Mouse (Mus musculus) embryonic facial prominence, embryonic 10.5 days (tissue): ENCODE measurements around the gene Tmem145. TPM values are rescaled to one million over a fixed set of nuclear protein-coding genes. Genes with fewer than 3 reads are reported as not detected.
"Not testable (repeated sequence)": the region's sequence is repeated elsewhere in the genome, so short reads cannot be mapped to it uniquely, and the experiment has no call there.

Experiments used
- DNase-seq: peaks from one replicate; pipeline ENCODE4 v3.0.0-alpha.2; 2017; ENCODE audit warnings: low spot score
- H3K27ac ChIP-seq: fragments of 300-500 bp; sonication (generic); replicated peaks from 2 replicates; pipeline ENCODE4 v1.5.1; 2016; ENCODE audit warnings: mild to moderate bottlenecking
- H3K27me3 ChIP-seq: fragments of 300-500 bp; sonication (generic); replicated peaks from 2 replicates; pipeline ENCODE4 v1.6.1; 2016; ENCODE audit warnings: low read depth, mild to moderate bottlenecking; ENCODE audit not compliant: poor library complexity, severe bottlenecking
- H3K36me3 ChIP-seq: fragments of 300-500 bp; sonication (generic); replicated peaks from 2 replicates; pipeline ENCODE4 v1.6.1; 2016; ENCODE audit warnings: mild to moderate bottlenecking, moderate library complexity
- H3K4me1 ChIP-seq: fragments of 300-500 bp; sonication (generic); 2 replicates; pipeline ENCODE4 v1.6.1; 2016
- H3K4me3 ChIP-seq: fragments of 300-500 bp; sonication (generic); 2 replicates; pipeline ENCODE4 v1.5.1; 2016; ENCODE audit warnings: mild to moderate bottlenecking, moderate library complexity
- H3K9me3 ChIP-seq: fragments of 300-500 bp; sonication (generic); 2 replicates; pipeline ENCODE4 v1.6.1; 2016; ENCODE audit warnings: mild to moderate bottlenecking
- WGBS: fragments of 180-500 bp; shearing (Covaris S2); methylation state at CpG from one replicate; pipeline ENCODE4 v1.1.7; 2016; 5-methylcytosine and 5-hydroxymethylcytosine counted together
- polyA plus RNA-seq: library from polyadenylated mRNA; unstranded; fragments of >200 nt; fragmentation: Nextera tagmentation; extraction: Ambion mirVana; gene quantifications from 2 replicates; pipeline ENCODE4 v1.2.1, GENCODE M21; 2016

Tmem145 gene
- polyA plus RNA-seq, 1 experiment from 2014 or later, result 1.0 TPM

GRCm38 (mm10) chr7:25317446-25317999 lies 11.6 kb downstream of the Tmem145 start:
- no peak for DNase-seq
- H3K27me3 ChIP-seq, result peaks cover 37% of the 10 kb centered on the region
- peak overlapping the region; percentile 78 for H3K4me3 ChIP-seq
- H3K36me3 ChIP-seq, result peaks cover 12% of the 10 kb centered on the region; the same call in 1 of the 2 replicates
- peaks cover 56% of the 10 kb centered on the region for H3K4me1 ChIP-seq
- H3K9me3 ChIP-seq, result no peaks in the 10 kb centered on the region
- 18% methylated on average over 21 of the region's 21 CpGs for WGBS
- H3K27ac ChIP-seq, result peak overlapping the region; percentile 91

DNA sequence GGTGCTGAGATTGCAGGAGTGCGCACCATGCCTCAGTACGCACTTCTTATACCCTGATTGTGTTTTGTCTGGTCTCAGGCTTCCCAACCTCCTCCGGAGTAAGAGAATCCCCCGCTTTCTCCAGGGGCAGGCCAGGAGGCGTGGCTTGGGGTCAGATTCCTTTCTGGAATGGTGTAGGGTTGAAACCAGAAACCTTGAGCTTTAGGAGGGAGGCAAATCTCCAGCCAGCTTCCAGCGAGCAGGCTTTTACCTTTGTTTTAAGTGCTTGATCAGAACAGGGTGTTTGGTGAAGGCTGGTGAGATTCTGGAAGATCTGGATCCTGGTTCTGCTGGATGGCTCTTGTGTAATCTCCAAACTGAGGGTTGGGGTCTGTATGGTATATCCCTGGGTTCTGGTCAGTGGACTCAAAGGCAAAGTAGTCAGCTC lies 16.2 kb downstream of the Tmem145 start:
- WGBS, result 1% methylated on average over 6 of the region's 6 CpGs
- H3K36me3 ChIP-seq, result peaks cover 36% of the 10 kb centered on the region
- no peaks in the 10 kb centered on the region for H3K27me3 ChIP-seq
- peak overlapping the region; percentile 91 for H3K27ac ChIP-seq
- H3K4me1 ChIP-seq, result peaks cover 44% of the 10 kb centered on the region
- DNase-seq, result peak; percentile 90
- 0 out of 2 replicates have a peak, but pooled peaks cover 3% of the 10 kb centered on the region for H3K9me3 ChIP-seq
- H3K4me3 ChIP-seq, result peak overlapping the region; percentile 45

DNA sequence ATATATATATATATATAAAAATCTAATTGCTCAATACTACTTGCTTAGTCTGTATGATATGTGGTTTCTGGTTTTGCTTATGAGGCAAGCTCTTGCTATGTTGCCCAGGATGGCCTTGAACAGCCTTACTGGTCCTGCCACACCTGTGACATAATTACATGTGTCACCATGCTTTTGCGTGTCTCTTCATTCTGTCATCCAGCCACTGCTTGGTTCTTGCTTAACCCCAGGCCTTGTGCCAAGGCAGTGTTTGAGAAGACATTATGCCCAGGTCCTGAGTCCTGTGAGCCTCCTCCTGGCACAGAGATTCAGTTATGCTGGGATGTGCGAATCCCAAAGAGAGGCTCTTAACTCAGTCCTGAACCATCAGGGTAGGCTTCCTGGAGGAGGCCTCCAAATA lies 17.3 kb downstream of the Tmem145 start:
- Histone ChIP-seq H3K4me3 (0 out of 2 replicates have a peak overlapping the region, but pooled peaks have one; percentile 0), H3K9me3 (0 out of 2 replicates have a peak, but pooled peaks cover 3% of the 10 kb centered on the region), H3K27me3 (no peaks in the 10 kb centered on the region), H3K4me1 (peaks cover 36% of the 10 kb centered on the region), H3K27ac (peak overlapping the region; percentile 41; the same call in 1 of the 2 replicates), H3K36me3 (peaks cover 47% of the 10 kb centered on the region)
- no peak for DNase-seq
- 88% methylated on average over 2 of the region's 2 CpGs for WGBS

DNA sequence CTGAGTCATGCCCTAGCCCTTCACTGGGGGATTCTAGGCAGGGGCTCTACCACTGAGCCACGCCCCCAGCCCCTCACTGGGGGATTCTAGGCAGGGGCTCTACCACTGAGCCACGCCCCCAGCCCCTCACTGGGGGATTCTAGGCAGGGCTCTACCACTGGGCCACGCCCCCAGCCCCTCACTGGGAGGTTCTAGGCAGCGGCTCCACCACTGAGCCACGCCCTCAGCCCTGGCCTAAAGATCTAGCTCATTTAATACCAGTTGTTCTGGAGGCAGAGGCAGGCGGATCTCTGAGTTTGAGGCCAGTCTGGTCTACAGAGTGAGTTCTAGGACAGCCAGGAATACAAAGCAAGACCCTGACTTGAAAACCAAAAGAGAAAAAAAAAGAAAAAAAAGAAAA lies 19.5 kb downstream of the Tmem145 start:
- H3K27me3 ChIP-seq, H3K4me3 ChIP-seq, DNase-seq, H3K27ac ChIP-seq, H3K9me3 ChIP-seq: not testable (repeated sequence)
- peaks cover 32% of the 10 kb centered on the region for H3K4me1 ChIP-seq
- peaks cover 59% of the 10 kb centered on the region for H3K36me3 ChIP-seq
- 89% methylated on average over 6 of the region's 6 CpGs for WGBS

DNA sequence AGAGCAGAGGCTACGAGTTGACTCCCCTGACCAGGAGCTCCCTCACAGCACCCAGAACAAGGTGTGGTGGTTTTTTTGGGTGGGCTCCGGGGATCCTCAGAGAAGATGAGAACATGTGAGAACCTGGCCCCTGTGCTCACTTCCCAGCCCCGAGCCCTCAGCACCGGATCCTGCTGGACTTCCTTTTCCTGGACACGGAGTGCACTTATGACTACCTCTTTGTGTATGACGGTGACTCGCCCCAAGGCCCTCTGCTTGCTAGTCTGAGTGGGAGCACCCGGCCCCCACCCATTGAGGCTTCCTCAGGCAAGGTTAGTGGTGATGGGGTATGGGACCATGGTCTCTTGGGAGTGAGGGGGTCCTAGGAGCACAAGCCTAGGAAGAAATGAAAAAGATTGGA lies 20.3 kb downstream of the Tmem145 start:
- 66% methylated on average over 8 of the region's 8 CpGs for WGBS
- no peak overlapping the region for H3K4me3 ChIP-seq
- H3K36me3 ChIP-seq, result peaks cover 65% of the 10 kb centered on the region
- H3K4me1 ChIP-seq, result peaks cover 29% of the 10 kb centered on the region
- no peaks in the 10 kb centered on the region for H3K27me3 ChIP-seq
- DNase-seq, result no peak
- no peak overlapping the region; the same call in 1 of the 2 replicates for H3K27ac ChIP-seq
- H3K9me3 ChIP-seq, result 0 out of 2 replicates have a peak, but pooled peaks cover 3% of the 10 kb centered on the region

DNA sequence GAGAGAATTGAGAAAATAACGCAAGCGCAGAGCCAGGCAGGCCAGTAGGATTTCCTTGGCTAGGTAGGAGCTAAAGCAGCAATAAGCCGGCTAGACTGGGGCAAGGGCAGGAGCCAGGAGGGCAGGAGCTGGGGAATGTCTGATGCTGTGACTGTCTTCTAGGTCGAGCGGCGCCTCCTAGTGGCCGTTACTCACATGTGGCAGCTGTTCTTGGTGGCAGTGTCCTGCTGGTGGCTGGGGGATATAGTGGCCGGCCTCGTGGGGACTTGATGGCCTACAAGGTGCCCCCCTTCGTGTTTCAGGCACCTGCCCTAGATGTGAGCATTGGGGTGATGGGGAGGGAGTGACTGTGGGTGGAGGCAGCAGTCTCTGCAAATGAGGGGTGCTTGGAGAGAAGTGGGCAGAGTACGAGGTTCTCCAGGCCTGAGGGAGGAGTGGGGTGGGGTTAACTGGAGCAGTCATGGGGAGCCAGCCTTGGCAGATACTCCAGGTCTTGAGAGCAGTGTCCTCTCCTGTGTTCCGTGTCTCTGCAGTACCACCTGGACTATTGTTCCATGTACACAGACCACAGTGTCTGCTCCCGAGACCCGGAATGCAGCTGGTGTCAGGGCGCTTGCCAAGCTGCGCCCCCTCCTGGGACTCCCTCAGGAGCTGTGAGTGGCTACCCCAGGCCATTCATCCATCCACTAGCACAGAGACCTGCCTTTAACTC lies 27.8 kb downstream of the Tmem145 start:
- WGBS, result 41% methylated on average over 16 of the region's 16 CpGs
- H3K4me3 ChIP-seq, result 0 out of 2 replicates have a peak overlapping the region, but pooled peaks have one; percentile 16
- 0 out of 2 replicates have a peak, but pooled peaks cover 5% of the 10 kb centered on the region for H3K4me1 ChIP-seq
- no peak overlapping the region; the same call in 1 of the 2 replicates for H3K27ac ChIP-seq
- H3K36me3 ChIP-seq, result peaks cover 95% of the 10 kb centered on the region
- H3K9me3 ChIP-seq, result no peaks in the 10 kb centered on the region
- peak; percentile 83 for DNase-seq
- H3K27me3 ChIP-seq, result no peaks in the 10 kb centered on the region

DNA sequence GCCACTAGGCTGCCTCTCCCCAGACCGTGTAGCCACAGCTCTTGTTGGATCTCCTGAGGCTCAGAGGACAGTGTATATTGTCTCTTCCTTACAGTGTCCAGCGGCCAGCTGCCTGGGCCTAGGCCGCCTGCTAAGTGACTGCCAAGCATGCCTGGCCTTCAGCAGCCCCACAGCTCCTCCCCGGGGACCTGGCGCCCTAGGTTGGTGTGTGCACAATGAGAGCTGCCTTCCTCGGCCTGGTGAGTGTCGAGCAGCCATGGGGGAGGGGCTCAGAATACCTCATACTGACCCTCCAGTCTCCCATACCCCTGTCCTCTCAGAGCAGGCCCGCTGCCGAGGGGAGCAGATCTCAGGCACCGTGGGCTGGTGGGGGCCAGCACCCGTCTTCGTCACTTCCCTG lies 28.6 kb downstream of the Tmem145 start:
- H3K9me3 ChIP-seq, result no peaks in the 10 kb centered on the region
- H3K4me3 ChIP-seq, result no peak overlapping the region; the same call in 1 of the 2 replicates
- 86% methylated on average over 12 of the region's 12 CpGs for WGBS
- no peak for DNase-seq
- no peaks in the 10 kb centered on the region for H3K27me3 ChIP-seq
- 0 out of 2 replicates have a peak, but pooled peaks cover 5% of the 10 kb centered on the region for H3K4me1 ChIP-seq
- H3K36me3 ChIP-seq, result peaks cover 94% of the 10 kb centered on the region
- H3K27ac ChIP-seq, result no peak overlapping the region

DNA sequence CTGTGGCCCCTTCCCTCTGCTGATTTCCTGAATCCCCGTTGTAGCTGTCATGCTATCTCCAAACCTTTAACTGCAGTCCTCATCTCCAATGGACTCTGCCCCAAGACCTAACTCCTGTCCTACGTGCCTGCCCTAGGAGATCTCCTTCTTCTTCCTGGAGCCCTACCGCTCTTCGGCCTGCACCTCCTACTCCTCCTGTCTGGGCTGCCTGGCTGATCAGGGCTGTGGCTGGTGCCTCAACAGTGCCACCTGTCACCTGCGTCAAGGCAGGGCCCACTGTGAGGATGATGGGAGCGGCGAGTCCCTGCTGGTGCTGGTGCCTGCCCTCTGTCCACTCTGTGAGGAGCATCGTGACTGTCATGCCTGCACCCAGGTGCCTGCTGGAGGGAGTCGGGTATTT lies 33.4 kb downstream of the Tmem145 start:
- no peaks in the 10 kb centered on the region for H3K4me1 ChIP-seq
- no peaks in the 10 kb centered on the region for H3K9me3 ChIP-seq
- DNase-seq, result no peak
- WGBS, result 91% methylated on average over 9 of the region's 9 CpGs
- H3K4me3 ChIP-seq, result no peak overlapping the region
- no peaks in the 10 kb centered on the region for H3K27me3 ChIP-seq
- peaks cover 96% of the 10 kb centered on the region for H3K36me3 ChIP-seq
- H3K27ac ChIP-seq, result no peak overlapping the region

DNA sequence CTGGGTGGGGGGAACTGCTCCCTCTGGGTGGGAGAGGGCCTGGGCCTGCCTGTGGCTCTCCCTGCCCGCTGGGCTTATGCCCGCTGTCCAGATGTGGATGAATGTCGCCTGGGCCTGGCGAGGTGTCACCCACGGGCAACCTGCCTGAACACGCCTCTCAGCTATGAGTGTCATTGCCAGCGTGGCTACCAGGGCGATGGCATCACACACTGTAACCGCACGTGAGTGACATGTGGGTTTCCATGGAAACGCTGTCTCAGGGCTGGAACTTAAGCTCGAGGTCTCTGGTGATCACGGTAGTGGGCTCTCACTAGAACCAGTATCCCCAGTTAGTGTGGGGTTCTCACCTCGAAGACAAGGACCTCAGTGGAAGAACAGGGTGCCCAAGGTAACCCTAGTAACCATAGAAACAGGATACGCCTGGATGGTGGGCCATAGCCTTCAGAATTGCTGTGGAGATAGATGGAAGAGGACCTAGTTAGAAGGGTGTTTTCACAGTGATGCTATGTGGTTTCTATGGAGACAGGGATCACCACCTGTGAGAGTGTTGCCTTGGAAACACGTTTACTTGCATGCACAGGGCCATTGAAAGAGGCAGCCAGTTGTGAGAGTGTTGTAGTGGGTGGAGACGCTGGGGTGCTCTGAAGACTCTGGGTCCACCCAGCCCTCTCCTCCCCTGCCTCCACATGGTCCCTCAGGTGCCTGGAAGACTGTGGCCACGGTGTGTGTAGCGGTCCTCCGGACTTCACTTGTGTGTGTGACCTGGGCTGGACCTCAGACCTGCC lies 35.3 kb downstream of the Tmem145 start:
- H3K27ac ChIP-seq, result no peak overlapping the region
- peaks cover 95% of the 10 kb centered on the region for H3K36me3 ChIP-seq
- WGBS, result 84% methylated on average over 20 of the region's 20 CpGs

DNA sequence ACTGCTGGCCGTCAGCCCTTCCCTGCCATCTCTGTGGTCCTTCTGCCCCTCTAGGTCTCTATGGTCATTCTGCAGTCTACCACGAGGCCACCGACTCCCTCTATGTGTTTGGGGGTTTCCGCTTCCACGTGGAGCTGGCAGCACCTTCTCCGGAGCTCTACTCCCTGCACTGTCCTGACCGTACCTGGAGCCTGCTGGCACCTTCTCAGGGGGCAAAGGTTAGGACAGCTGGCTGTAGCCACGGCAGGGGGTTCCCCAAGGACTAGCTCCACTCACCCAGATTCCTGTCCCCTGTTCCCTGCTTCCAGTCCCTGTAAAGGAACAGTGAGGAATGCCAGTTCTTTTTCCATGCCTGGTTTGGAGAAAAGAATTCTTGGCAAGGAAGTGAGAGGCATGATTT lies 43.0 kb downstream of the Tmem145 start:
- Histone ChIP-seq H3K36me3 (peaks cover 99% of the 10 kb centered on the region), H3K4me1 (no peaks in the 10 kb centered on the region), H3K9me3 (peaks cover 20% of the 10 kb centered on the region), H3K27ac (no peak overlapping the region), H3K4me3 (no peak overlapping the region), H3K27me3 (no peaks in the 10 kb centered on the region)
- WGBS, result 88% methylated on average over 8 of the region's 8 CpGs
- DNase-seq, result no peak

More for the DNA sequence above, 35.3 kb downstream of the Tmem145 start:
- H3K27me3 ChIP-seq, result no peaks in the 10 kb centered on the region
- no peaks in the 10 kb centered on the region for H3K9me3 ChIP-seq
- DNase-seq, result no peak
- no peaks in the 10 kb centered on the region for H3K4me1 ChIP-seq
- H3K4me3 ChIP-seq, result no peak overlapping the region

- Histone ChIP-seq H3K27me3 (no peaks in the 10 kb centered on the region), H3K4me3 (no peak overlapping the region), H3K36me3 (peaks cover 99% of the 10 kb centered on the region), H3K27ac (peak overlapping the region; percentile 41; the same call in 1 of the 2 replicates), H3K9me3 (no peaks in the 10 kb centered on the region), H3K4me1 (peaks cover 14% of the 10 kb centered on the region)
- DNase-seq, result no peak
- WGBS, result 72% methylated on average over 19 of the region's 19 CpGs
These were observed 52.9 kb downstream of the Tmem145 start for GRCm38 (mm10) chr7:25358721-25359206.

DNA sequence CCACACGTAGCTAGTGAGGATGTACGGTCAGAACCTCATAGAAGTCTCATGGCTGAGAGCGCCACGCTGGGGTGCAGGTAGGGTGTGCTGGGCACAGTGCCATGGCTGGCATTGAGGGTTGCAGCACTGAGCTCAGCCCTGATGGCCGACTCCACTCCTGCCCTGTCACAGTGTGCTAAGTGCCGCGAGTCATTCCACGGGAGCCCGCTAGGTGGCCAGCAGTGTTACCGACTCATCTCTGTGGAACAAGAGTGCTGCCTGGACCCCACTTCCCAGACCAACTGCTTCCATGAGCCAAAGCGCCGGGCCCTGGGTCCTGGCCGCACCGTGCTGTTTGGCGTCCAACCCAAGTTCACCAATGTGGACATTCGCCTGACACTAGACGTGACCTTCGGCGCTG lies 57.2 kb downstream of the Tmem145 start:
- peaks cover 50% of the 10 kb centered on the region for H3K4me1 ChIP-seq
- peak; percentile 43 for DNase-seq
- H3K4me3 ChIP-seq, result no peak overlapping the region
- peaks cover 37% of the 10 kb centered on the region for H3K27me3 ChIP-seq
- no peak overlapping the region for H3K27ac ChIP-seq
- WGBS, result 90% methylated on average over 19 of the region's 19 CpGs
- no peaks in the 10 kb centered on the region for H3K9me3 ChIP-seq
- H3K36me3 ChIP-seq, result peaks cover 69% of the 10 kb centered on the region
